Mouse (Mus musculus) megakaryocyte, adult 5-6 weeks (primary cell): ENCODE results near the gene Hmga2. TPM values are rescaled to one million over a fixed set of nuclear protein-coding genes. Genes with fewer than 3 reads are reported as not detected.

Source experiments
- ATAC-seq: 2 replicates; pipeline ENCODE4 v1.8.0; 2016; ENCODE audit warnings: mild to moderate bottlenecking, inconsistent platforms; ENCODE audit not compliant: poor library complexity, severe bottlenecking
- total RNA-seq, 2 experiments: library from RNA; stranded (forward) in 1 of 2; stranded (reverse) in 1 of 2; fragments of 153-499, 151-499 nt in 1 of 2; fragments of 221-1000, 200-1000 nt in 1 of 2; gene quantifications; 2 replicates each; pipeline versions ENCODE4 v1.2.3 to v1.2.4; 2015 to 2017

The Hmga2 gene
- total RNA-seq (2015) (0.42 and 0.48 TPM in 2 replicates), total RNA-seq (2017) (0.15 TPM in 1 of 2 replicates, not detected in the other)

GRCm38 (mm10) chr10:120475601-120476515 lies at the start of gene Hmga2:
TSS of gene Hmga2 (minus strand) at chr10:120476469.
- peak; percentile 41 for ATAC-seq

- ATAC-seq: peak; percentile 83
Observed at GRCm38 (mm10) chr10:120522959-120523358, 46.7 kb upstream of the Hmga2 start.

GRCm38 (mm10) chr10:120521912-120522575 lies 45.8 kb upstream of the Hmga2 start:
- ATAC-seq: no peak

- ATAC-seq: no peak
Observed at GRCm38 (mm10) chr10:120516311-120516710, 40.0 kb upstream of the Hmga2 start.

GRCm38 (mm10) chr10:120513721-120514120 lies 37.5 kb upstream of the Hmga2 start:
- no peak for ATAC-seq

GRCm38 (mm10) chr10:120512946-120513345 lies 36.7 kb upstream of the Hmga2 start:
- ATAC-seq: no peak

GRCm38 (mm10) chr10:120512121-120512520 lies 35.9 kb upstream of the Hmga2 start:
- ATAC-seq: no peak

- no peak for ATAC-seq
Observed at GRCm38 (mm10) chr10:120503959-120504358, 27.7 kb upstream of the Hmga2 start.

- ATAC-seq: no peak
Observed at GRCm38 (mm10) chr10:120500794-120501193, 24.5 kb upstream of the Hmga2 start.

GRCm38 (mm10) chr10:120498086-120498485 lies 21.8 kb upstream of the Hmga2 start:
- ATAC-seq: no peak

GRCm38 (mm10) chr10:120494653-120495052 lies 18.4 kb upstream of the Hmga2 start:
- no peak for ATAC-seq

- ATAC-seq: no peak
Observed at GRCm38 (mm10) chr10:120491477-120491876, 15.2 kb upstream of the Hmga2 start.

- no peak for ATAC-seq
Observed at GRCm38 (mm10) chr10:120489611-120490010, 13.3 kb upstream of the Hmga2 start.

GRCm38 (mm10) chr10:120488526-120488925 lies 12.3 kb upstream of the Hmga2 start:
- ATAC-seq: no peak

- no peak for ATAC-seq
Observed at GRCm38 (mm10) chr10:120487881-120488280, 11.6 kb upstream of the Hmga2 start.

- no peak for ATAC-seq
Observed at GRCm38 (mm10) chr10:120485461-120485860, 9.2 kb upstream of the Hmga2 start.

- no peak for ATAC-seq
Observed at GRCm38 (mm10) chr10:120484144-120484543, 7.9 kb upstream of the Hmga2 start.

GRCm38 (mm10) chr10:120478164-120478563 lies 1.9 kb upstream of the Hmga2 start:
- peak; percentile 23; the same call in 1 of the 2 replicates for ATAC-seq

- ATAC-seq: no peak
Observed at GRCm38 (mm10) chr10:120477501-120477900, 1.2 kb upstream of the Hmga2 start.

- peak; percentile 37 for ATAC-seq
Observed at GRCm38 (mm10) chr10:120476516-120477336, 457 bp upstream of the Hmga2 start.

- ATAC-seq: no peak
Observed at GRCm38 (mm10) chr10:120475041-120475541, 1.2 kb downstream of the Hmga2 start.
